Mouse (Mus musculus) heart, adult 8-10 months (tissue): ENCODE measurements around the gene Btk. TPM values are rescaled to one million over a fixed set of nuclear protein-coding genes. Genes with fewer than 3 reads are reported as not detected.

Experiments used
- DNase-seq: peaks from one replicate; pipeline ENCODE4 v3.0.0; 2022; ENCODE audit warnings: low spot score
- total RNA-seq, 4 experiments: library from RNA; stranded (reverse); gene quantifications; 2 replicates each; pipeline ENCODE4 v1.2.4; 2022

Gene Btk
- total RNA-seq, result 1 to 10 TPM in 1 of 4 experiments, under 1 TPM in 3; 0.44 to 1.3 (median 0.75) TPM

- DNase-seq, result no peak
These were observed at the start of gene Btk for GRCm38 (mm10) chrX:134582888-134583669. Gene Btk (minus strand): TSS chrX:134583570.

DNA sequence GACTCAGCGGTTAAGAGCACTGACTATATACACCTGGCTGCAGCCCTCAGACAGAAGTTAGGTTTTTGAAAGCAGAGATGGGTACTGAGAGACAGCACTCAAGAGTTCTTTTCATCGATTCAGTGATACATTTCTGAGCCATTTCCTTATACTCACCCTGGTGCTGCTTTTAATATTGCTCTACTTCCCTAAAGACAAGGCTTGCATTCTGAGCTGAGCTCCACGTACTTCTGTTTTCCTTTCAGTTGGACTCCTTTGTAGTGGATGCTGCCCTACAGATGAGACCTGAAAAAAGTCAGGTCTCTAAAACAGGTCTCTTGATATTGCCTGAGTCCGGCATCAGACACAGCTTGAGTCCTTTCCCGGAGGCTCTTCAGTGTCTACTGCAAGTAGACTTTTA is 49.3 kb upstream of the Btk start:
- no peak for DNase-seq

- DNase-seq, result no peak
These were observed 44.8 kb upstream of the Btk start for GRCm38 (mm10) chrX:134628200-134628599.

DNA sequence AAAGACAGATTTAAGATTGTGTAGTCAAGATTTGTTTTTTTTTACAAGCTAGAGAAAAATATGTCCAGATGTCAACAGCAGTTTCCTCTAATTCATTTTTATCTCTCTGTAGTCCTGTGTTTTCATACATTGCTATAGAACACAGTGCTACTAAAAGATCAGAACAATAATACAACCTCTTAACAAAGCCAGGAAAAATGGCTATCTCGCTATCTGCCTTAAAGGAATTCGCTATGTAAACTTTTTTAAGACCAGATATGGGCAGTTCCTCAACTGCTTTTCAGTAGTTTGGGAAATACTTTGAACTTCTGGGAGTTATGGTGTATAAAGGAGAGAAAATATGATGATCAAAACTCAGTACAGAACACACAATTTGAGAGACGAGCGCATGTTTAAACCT is 40.0 kb upstream of the Btk start:
- DNase-seq, result no peak

DNA sequence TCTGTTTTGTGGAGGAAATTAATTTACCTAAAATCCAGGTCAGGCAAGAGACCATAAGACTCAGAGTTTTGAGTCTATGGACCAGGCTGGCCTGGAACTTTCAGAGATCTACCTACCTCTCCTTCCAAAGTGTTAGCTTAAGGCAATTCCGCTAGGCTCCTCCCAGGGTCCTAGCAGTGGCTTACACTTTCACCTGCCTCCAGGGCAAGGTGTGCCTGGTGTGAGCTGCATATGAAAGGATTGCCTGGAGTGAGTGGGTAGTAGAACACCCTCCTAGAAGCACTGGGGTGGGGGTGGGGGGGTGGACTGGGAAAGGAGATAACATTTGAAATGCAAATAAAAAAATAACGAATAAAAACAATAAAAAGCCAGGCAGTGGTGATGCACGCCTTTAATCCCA is 38.3 kb upstream of the Btk start:
- no peak for DNase-seq

DNA sequence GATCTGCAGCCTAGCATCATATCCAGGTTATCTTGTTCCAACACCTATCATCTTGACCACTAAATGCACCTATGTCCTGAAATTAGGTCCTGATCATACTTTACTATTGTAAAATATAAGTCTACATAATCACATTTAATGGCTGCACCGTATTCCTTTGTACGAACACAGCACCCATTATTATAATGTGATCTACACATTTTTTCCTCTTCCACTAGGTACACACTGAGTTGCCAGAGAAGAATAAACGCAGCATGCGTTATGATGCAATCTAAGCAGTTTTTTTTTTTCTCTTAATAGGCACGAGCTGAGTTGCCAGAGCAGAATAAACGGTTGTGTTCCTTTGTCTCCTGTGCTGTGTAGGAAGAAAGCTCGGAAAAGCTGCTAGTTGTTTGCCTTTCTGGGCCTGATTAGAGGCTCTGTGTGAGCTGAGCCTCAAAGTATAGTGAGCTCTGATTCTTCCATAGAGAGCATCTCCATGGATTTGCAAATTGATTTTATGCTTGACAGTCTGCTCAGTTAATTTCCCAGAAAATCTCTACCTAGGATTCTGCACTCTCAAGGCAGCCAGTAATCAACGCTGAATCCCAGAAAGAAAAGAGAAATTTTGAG is 37.0 kb upstream of the Btk start:
- DNase-seq, result no peak

DNA sequence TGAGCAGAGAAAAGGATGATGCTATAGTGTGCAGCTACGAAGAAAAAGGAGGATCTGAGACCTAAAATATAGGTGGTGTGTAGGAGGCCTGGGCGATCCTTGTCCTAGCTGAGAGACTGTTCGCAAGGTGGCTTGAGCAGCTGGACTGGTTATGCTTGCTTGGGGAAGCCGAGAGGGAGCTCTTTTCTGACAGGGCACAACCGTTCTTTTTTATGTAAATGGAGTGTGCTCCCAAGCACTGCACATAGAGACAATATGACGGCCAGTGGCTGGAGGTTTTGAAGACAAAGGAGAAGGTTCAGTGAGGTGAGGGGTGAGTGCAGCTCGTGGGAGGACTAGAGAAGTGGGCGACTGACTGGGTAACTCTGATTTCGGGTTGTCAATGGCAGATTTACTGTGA is 36.3 kb upstream of the Btk start:
- no peak for DNase-seq

DNA sequence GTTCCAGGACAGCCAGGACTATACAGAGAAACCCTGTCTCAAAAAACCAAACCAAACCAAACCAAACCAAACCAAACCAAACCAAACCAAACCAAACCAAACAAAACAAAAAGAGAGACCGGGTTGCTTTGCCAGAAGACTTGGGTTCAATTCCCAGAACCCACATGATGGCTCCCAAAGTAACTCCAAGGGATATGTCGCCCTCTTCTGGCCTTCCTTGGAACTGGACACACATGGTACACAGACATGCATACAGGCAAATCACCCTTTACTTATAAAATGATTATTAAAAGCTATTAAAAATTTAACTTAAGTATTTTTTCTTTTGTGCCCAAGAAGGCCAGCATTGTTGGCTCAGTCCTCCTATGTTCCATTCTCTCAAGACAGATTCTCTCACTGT is 30.9 kb upstream of the Btk start:
- DNase-seq, result no peak

DNA sequence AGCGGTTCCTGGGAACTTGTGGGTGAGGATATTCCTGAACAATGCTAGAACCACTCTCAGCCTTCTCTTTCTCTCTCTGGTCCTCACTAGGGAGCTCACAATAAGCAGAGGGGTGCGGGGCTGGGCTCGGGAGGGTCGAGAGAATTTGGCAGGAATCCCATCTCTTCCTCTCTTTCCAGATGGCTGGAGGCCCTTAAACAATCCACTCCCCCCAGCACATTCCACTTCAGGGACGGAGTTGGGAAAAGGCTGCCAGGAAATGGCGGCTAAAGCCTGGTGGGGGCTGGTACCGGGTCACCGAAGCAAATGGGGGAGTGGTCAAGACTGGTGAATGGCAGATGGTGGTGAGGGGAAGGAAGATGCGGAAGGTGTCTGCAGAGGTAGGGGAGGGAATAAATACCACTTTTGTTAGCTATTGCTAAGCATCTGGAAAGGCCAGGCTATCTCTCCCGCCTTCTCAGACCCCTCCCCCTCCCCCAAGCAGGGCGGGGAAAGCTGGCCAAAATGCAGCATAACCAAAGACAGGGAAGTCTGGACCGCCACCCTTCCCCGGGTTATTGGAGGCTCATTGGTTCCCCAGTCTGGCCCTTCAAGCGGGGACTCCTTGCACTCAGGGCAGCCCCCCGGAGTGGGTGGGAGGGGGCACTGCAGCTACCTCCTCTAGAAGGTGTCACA is 29.1 kb upstream of the Btk start:
- peak; percentile 30 for DNase-seq

DNA sequence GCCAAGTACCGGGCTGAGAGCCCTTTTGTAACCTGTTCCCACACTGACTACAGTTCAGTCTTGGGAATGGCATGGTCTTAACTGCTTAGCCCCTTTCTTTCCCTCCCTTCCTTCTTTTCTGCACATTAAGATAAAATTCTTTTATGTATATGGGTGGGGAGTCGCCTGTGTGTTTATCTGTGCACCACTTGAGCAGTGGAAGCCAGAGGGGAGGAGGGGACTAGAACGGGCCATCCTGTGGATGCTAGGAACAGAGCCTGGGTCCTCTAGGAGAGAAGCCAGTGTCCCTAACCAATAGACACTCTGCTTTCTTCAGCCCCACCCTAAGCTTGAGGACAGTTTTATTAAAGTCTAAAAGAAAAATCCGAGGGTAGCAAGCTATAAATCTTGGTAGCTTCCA is 27.6 kb upstream of the Btk start:
- DNase-seq, result no peak

GRCm38 (mm10) chrX:134609472-134609871 is 26.1 kb upstream of the Btk start:
- DNase-seq, result peak; percentile 20

GRCm38 (mm10) chrX:134601380-134602120 is 18.2 kb upstream of the Btk start:
- no peak for DNase-seq

- DNase-seq, result peak; percentile 94
These were observed 17.4 kb upstream of the Btk start, which contains the start of the genes Gla and Hnrnph2 for GRCm38 (mm10) chrX:134600659-134601379. Gene Gla (minus strand): TSS chrX:134601125. Gene Hnrnph2 (plus strand): TSS chrX:134601179.

DNA sequence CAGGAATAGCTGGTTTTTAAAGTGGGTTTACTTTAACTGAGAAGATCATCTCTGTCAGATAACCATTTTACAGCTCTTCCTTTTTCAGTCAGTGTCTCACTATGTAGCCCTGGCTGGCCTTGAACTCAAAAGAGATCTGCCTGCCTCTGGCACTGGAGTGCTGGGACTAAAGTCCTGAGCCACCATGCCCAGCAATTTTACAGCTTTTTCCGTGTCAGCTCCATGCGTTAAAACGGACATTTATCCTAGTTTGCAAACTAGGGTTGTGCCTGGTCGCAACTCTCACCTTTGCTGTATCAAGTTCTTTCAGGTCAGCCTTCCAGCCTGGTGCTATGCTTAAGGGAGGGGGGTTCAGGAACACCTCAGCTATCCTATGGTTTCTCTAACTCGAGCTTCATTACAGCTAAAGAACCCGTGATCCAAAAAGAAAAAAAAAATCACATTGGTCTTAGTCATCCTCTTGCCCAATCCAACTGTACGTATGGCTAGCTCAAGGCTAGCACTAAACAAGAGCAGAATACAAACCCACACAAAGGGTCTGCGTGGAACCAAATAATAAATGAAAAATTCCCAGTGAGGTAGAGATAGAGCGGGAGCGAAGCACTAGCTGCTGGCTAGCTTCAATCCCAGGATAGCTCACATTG is 16.7 kb upstream of the Btk start:
- DNase-seq, result no peak

DNA sequence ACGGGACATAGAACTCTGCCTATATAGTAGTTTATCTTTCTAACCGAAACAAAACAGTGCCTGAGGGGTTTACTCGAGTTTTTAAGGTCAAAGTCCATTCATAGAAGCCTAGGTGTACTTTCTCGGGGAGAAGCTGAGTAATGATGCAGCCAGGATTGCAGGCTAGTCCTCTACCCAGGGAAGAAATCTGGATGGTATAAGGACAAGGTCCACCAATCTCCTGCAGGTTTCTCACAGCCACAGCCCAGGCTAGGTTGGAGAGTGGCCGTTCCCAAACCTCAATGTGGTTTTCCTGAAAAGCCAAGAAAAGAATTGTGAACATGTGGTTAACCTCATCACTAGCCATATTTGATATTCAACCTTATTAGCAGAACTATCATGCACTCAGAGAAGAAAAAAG is 6.5 kb upstream of the Btk start:
- DNase-seq, result no peak

- no peak for DNase-seq
These were observed 5.6 kb upstream of the Btk start for GRCm38 (mm10) chrX:134588997-134589396.

DNA sequence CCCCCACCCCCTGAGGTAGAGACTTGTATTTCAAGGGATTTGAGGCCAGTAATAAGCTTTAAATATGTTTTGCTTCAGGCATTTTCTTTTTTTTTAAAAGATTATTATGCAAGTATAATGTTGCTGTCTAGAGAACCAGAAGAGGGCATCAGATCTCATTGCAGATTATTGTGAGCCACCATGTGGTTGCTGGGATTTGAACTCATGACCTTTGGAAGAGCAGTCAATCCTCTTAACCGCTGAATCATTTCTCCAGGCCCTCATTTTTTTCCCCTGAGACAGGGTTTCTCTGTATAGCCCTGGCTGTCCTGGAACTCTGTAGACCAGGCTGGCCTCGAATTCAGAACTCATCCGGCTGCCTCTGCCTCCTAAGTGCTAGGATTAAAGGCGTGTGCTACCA is 4.9 kb upstream of the Btk start:
- DNase-seq, result no peak

- no peak for DNase-seq
These were observed 3.1 kb upstream of the Btk start for GRCm38 (mm10) chrX:134586447-134586846.

- DNase-seq, result peak; percentile 86
These were observed 2.0 kb upstream of the Btk start, which contains the start of gene Rpl36a for GRCm38 (mm10) chrX:134585103-134586002. Gene Rpl36a (plus strand): TSS chrX:134585654.

DNA sequence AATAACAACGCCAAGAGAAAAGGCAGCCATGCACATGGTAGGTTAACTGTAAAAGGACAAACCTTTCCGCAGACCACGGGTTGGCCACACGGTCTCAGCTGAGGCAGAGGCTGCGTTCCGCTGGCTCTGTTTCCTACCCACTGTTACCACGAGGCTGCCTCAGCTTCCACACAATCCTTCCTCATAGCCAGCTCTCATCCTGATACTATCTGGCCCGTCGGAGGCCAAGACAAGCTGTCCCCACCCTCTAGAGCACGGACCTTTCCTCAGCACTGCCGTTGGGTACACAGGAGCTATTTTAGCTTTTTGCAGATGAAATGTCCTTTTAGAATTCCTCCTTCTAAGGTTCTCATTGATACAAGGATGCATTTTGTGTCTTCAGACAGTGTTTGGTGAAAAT is 1.1 kb downstream of the Btk start:
- DNase-seq, result no peak
